Mouse (Mus musculus) megakaryocyte, embryonic 14.5 days (primary cell): ENCODE data around the gene Trpm5.

Source experiments
- FLI1 ChIP-seq: IDR thresholded peaks from 2 replicates; pipeline ENCODE4 v1.6.1; 2012; ENCODE audit warnings: low read length, inconsistent platforms, mixed read lengths
- GATA1 ChIP-seq: IDR thresholded peaks from 3 replicates; pipeline ENCODE4 v1.6.1; 2012; ENCODE audit warnings: mixed read lengths, low read length, inconsistent platforms, borderline replicate concordance

- no peak for TF ChIP-seq GATA1
- TF ChIP-seq FLI1, result no peak
Measured at GRCm38 (mm10) chr7:143036787-143037186, 57.7 kb downstream of the Trpm5 start.
